Mouse (Mus musculus) limb, embryonic 11.5 days (tissue): ENCODE data around the gene Rxrb. TPM values are rescaled to one million over a fixed set of nuclear protein-coding genes. Genes with fewer than 3 reads are reported as not detected.

Source experiments
- ATAC-seq: fragments of 200-750 bp; cut with Nextera tagmentation; 2 replicates; pipeline ENCODE4 v1.8.0; 2017; ENCODE audit warnings: low read depth; ENCODE audit not compliant: insufficient number of reproducible peaks, low FRiP score, low TSS enrichment
- DNase-seq: peaks from one replicate; pipeline ENCODE4 v3.0.0-alpha.2; 2015; ENCODE audit warnings: low spot score
- H3K27ac ChIP-seq: fragments of 300-500 bp; sonication (generic); replicated peaks from 2 replicates; pipeline ENCODE4 v1.5.1; 2014; ENCODE audit warnings: low read depth, mild to moderate bottlenecking, low read length
- H3K27me3 ChIP-seq: fragments of 300-500 bp; sonication (generic); 2 replicates; pipeline ENCODE4 v1.6.1; 2014; ENCODE audit warnings: mild to moderate bottlenecking, low read length, mixed read lengths; ENCODE audit not compliant: control insufficient read depth, insufficient read depth
- H3K36me3 ChIP-seq: fragments of 300-500 bp; sonication (generic); 2 replicates; pipeline ENCODE4 v1.6.1; 2014; ENCODE audit warnings: mild to moderate bottlenecking, low read length, moderate library complexity, mixed read lengths; ENCODE audit not compliant: control insufficient read depth, insufficient read depth
- H3K4me1 ChIP-seq: fragments of 300-500 bp; sonication (generic); 2 replicates; pipeline ENCODE4 v1.6.1; 2014; ENCODE audit warnings: low read length, mixed read lengths; ENCODE audit not compliant: control insufficient read depth, insufficient read depth
- H3K4me2 ChIP-seq: fragments of 300-500 bp; sonication (generic); 2 replicates; pipeline ENCODE4 v1.6.1; 2014; ENCODE audit warnings: low read depth, mild to moderate bottlenecking, moderate library complexity; ENCODE audit not compliant: severe bottlenecking
- H3K4me3 ChIP-seq: fragments of 300-500 bp; sonication (generic); 2 replicates; pipeline ENCODE4 v1.5.1; 2014; ENCODE audit warnings: low read depth, low read length
- H3K9ac ChIP-seq: fragments of 300-500 bp; sonication (generic); 2 replicates; pipeline ENCODE4 v1.6.1; 2014; ENCODE audit warnings: mild to moderate bottlenecking, low read length
- H3K9me3 ChIP-seq: fragments of 300-500 bp; sonication (generic); 2 replicates; pipeline ENCODE4 v1.6.1; 2016; ENCODE audit warnings: low read length; ENCODE audit not compliant: control insufficient read depth
- WGBS: fragments of 180-500 bp; shearing (Covaris S2); extraction: QIAGEN DNeasy Blood & Tissue Kit; methylation state at CpG from one replicate; pipeline ENCODE4 v1.1.7; 2014; 5-methylcytosine and 5-hydroxymethylcytosine counted together
- polyA plus RNA-seq: library from polyadenylated mRNA; unstranded; fragments of >200 nt; fragmentation: Nextera tagmentation; extraction: Ambion mirVana; gene quantifications from 2 replicates; pipeline ENCODE4 v1.2.1, GENCODE M21; 2014

Gene Rxrb
- polyA plus RNA-seq, 1 experiment from 2014 or later, result 20.5 TPM

DNA sequence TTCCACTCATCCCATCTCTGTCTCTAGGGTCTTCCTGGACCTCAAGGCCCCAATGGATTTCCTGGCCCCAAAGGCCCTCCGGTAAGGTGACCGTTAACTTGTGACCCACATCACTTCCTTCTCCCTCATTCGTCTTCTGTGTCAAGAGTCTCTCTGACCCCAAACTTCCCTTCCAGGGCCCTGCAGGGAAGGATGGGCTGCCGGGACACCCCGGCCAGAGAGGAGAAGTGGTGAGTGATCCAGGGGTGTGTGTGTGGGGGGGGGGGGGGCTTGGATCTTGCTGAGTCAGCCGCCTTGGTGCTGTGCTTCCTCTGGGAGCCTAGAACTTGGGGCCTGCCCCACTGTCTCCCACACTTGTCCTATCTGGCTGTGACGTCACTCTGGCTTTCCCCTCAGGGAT, 25.6 kb downstream of the Rxrb start:
- Histone ChIP-seq H3K4me1 (no peaks in the 10 kb centered on the region), H3K27ac (no peak overlapping the region), H3K36me3 (no peaks in the 10 kb centered on the region), H3K27me3 (no peaks in the 10 kb centered on the region), H3K4me2 (no peak overlapping the region), H3K9me3 (no peaks in the 10 kb centered on the region), H3K9ac (no peak overlapping the region), H3K4me3 (no peak overlapping the region)
- 73% methylated on average over 7 of the region's 7 CpGs for WGBS
- ATAC-seq (no peak), DNase-seq (no peak)

DNA sequence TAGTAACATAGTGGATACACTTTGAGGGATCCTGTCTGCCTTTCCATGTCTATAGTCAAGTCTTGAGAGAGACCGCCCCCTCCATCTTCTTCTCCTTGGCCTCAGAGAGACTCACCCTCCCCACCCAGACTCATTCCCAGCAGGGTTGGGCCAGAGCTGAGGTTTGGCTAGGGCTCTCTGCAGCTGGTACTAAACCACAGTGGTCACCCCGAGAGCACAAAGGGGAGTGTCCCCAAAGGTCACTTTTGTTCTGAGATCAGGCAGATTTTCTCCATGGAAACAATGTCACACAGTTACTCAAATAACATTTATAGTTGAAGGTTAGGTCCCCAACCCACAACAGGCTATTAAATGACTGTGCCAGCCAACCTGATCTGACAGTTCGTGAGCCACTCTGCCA, 37.3 kb downstream of the Rxrb start:
- Histone ChIP-seq H3K36me3 (no peaks in the 10 kb centered on the region), H3K4me3 (no peak overlapping the region), H3K27me3 (no peaks in the 10 kb centered on the region), H3K27ac (no peak overlapping the region), H3K9me3 (no peaks in the 10 kb centered on the region), H3K9ac (no peak overlapping the region), H3K4me2 (no peak overlapping the region), H3K4me1 (no peaks in the 10 kb centered on the region)
- DNase-seq, result no peak
- whole genome bisulfite sequencing, result 55% methylated on average over 3 of the region's 3 CpGs
- ATAC-seq, result no peak

DNA sequence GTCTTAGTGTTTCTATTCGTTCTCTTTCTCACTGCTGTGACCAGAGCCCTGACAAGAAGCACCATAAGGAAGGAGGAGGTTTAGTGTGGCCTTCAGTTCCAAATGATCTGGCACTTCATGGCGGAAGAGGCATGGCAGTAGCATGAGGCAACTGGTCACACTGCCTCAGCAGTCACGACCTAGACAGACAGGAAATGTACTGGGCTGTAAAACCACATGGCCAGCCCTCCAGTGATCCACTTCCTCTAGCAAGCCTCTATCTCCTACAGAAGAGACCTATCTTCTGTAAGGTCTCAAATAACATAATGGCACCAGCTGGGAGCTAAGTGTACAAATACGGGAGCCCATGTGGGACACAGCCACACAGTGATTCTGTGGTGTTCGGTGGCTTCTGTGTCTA, 40.5 kb downstream of the Rxrb start:
- 67% methylated on average over 5 of the region's 5 CpGs for WGBS
- Histone ChIP-seq H3K9me3 (no peaks in the 10 kb centered on the region), H3K27ac (no peak overlapping the region), H3K9ac (no peak overlapping the region), H3K4me2 (no peak overlapping the region), H3K4me1 (no peaks in the 10 kb centered on the region), H3K36me3 (no peaks in the 10 kb centered on the region), H3K27me3 (peaks cover 10% of the 10 kb centered on the region; the same call in 1 of the 2 replicates), H3K4me3 (no peak overlapping the region)
- ATAC-seq (no peak), DNase-seq (no peak)

DNA sequence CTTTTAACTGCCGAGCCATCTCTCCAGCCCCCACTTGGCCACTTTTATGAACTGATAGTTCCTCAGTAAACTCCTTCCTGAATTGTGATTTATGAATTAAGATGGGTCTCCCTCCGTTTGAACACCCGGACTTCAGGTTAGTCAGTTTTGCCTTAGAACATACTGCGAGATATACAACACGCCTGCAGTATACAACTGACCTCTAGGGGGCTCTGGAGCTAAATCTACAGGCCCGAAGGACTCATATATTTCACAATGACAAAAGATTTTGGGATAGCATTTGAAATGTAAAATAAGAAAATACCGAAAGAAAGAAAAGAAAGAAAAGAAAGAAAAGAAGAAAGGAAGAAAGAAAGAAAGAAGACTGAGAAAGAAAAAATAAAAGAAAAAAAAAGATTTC, 43.7 kb downstream of the Rxrb start:
- ATAC-seq, result no peak
- H3K4me2 ChIP-seq, result no peak overlapping the region
- H3K4me1 ChIP-seq, result no peaks in the 10 kb centered on the region
- no peaks in the 10 kb centered on the region for H3K9me3 ChIP-seq
- no peaks in the 10 kb centered on the region for H3K36me3 ChIP-seq
- H3K4me3 ChIP-seq, result no peak overlapping the region
- peak; percentile 78 for DNase-seq
- 38% methylated on average over 7 of the region's 7 CpGs for WGBS
- peaks cover 12% of the 10 kb centered on the region; the same call in 1 of the 2 replicates for H3K27me3 ChIP-seq
- no peak overlapping the region for H3K9ac ChIP-seq
- H3K27ac ChIP-seq, result no peak overlapping the region

DNA sequence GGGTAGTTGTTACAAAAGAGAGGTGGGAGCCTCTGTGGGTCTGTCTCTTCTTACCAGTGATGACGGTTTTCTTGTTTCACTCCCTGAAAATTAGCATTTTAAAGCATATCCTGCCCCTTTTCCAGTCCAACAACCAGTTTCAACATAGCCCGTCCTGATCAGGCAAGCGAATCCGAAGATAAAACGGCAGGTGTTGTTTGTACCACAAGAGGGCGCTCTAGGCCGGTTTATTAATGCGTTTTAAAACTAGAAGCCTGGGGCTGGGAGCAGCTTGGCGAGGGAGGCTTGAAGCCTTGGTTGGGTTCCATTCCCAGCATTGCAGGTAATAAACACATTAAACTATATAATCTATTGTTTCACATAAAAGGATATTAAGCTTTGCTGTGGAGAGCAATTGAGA, 45.9 kb downstream of the Rxrb start:
- Histone ChIP-seq H3K27ac (no peak overlapping the region), H3K27me3 (peaks cover 12% of the 10 kb centered on the region; the same call in 1 of the 2 replicates), H3K4me1 (no peaks in the 10 kb centered on the region), H3K4me2 (no peak overlapping the region), H3K9me3 (no peaks in the 10 kb centered on the region), H3K9ac (no peak overlapping the region), H3K4me3 (no peak overlapping the region), H3K36me3 (no peaks in the 10 kb centered on the region)
- ATAC-seq (no peak), DNase-seq (peak; percentile 87)
- 3% methylated on average over 9 of the region's 9 CpGs for WGBS

DNA sequence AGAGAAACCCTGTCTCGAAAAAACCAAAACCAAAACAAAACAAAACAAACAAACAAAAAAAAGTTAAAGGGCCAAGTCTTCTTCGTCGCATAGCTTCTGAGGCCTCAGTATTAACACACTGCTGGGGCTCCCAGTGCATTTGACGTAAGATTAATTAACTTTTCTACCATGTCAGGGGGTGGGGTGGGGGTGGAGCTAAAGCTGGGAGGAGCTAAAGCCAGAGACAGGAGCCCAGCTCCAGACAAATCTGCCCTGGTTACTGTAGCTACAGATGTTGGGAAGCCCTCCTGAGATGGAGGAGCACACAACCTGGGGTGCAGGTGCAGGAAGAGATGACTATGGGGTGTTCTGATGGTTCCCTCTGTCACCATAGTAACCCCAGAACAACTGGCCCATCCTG, 46.5 kb downstream of the Rxrb start:
- WGBS, result 68% methylated on average over 4 of the region's 4 CpGs

DNA sequence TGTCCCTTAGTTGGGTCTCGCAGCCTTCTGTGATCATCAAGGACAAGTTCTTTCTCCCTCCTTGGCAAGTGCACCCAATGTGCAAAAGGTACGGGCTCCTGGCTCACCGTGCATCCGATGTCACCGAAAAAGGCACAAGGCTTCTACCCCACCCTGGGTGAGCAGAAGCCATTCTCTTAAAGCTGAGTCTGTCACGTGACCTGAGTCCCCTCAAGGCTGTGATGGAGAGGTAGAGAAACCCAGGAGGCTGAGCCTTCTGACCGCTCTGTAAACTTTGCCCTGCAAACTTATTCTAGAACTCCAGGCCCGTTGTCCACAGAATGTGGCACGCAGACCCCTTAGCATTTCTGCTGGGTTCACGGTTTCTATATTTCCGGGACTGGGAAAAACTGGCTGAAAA, 47.4 kb downstream of the Rxrb start:
- no peak overlapping the region for H3K9ac ChIP-seq
- no peaks in the 10 kb centered on the region for H3K4me1 ChIP-seq
- 89% methylated on average over 11 of the region's 11 CpGs for WGBS
- H3K27ac ChIP-seq, result no peak overlapping the region
- no peak overlapping the region for H3K4me2 ChIP-seq
- H3K36me3 ChIP-seq, result no peaks in the 10 kb centered on the region
- H3K9me3 ChIP-seq, result no peaks in the 10 kb centered on the region
- H3K27me3 ChIP-seq, result peaks cover 12% of the 10 kb centered on the region; the same call in 1 of the 2 replicates
- ATAC-seq (no peak), DNase-seq (no peak)
- H3K4me3 ChIP-seq, result no peak overlapping the region

More for the DNA sequence above, 46.5 kb downstream of the Rxrb start:
- Histone ChIP-seq H3K4me1 (no peaks in the 10 kb centered on the region), H3K27ac (no peak overlapping the region), H3K27me3 (peaks cover 12% of the 10 kb centered on the region; the same call in 1 of the 2 replicates), H3K4me2 (no peak overlapping the region), H3K9me3 (no peaks in the 10 kb centered on the region), H3K36me3 (no peaks in the 10 kb centered on the region), H3K4me3 (no peak overlapping the region), H3K9ac (no peak overlapping the region)
- ATAC-seq, result no peak
- DNase-seq, result no peak

DNA sequence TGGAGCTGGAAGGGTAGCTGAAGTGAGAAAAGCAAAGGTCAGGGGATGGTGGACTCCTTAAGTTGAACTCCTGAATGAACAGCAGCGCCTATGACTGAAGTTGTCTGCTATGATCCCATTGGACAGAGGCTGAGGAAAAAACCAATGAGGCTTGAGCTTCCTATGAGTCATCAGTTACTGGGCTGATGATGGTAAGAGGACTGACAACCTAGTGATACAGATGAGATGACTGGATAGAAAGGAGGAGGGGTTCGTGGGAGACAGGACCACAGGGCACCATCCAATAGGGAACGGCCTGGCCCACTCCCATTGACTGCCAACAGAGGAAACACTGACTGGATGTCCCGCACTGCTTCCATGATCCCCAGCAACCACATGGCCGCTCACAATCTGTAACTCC, 48.0 kb downstream of the Rxrb start:
- H3K9me3 ChIP-seq, result no peaks in the 10 kb centered on the region
- DNase-seq, result no peak

DNA sequence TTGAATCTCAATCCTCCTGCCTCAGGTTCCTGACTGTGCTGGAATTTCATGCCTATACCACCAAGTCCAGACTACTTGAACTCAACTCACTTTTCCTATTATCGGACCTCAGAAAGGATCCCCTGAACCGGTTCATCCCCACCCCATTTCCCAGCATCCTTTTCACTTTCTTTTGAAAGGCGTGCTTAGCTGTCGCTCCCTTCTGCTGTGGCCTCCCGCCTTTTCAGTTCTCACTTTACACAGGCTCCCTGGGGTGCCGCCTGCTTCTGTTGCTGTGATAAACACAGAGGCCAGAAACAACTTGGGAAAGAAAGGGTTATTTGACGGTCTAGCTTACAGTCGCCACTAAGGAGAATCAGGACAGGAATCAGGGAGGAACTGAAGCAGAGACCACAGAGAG, 51.5 kb downstream of the Rxrb start:
- H3K4me1 ChIP-seq, result no peaks in the 10 kb centered on the region
- H3K36me3 ChIP-seq, result no peaks in the 10 kb centered on the region
- H3K4me3 ChIP-seq, result no peak overlapping the region
- no peak overlapping the region for H3K4me2 ChIP-seq
- DNase-seq (no peak), ATAC-seq (no peak)
- no peak overlapping the region for H3K9ac ChIP-seq
- H3K27me3 ChIP-seq, result no peaks in the 10 kb centered on the region
- H3K27ac ChIP-seq, result no peak overlapping the region
- no peaks in the 10 kb centered on the region for H3K9me3 ChIP-seq
- WGBS, result 8% methylated on average over 8 of the region's 8 CpGs

More for the DNA sequence above, 48.0 kb downstream of the Rxrb start:
- no peak for ATAC-seq
- peaks cover 12% of the 10 kb centered on the region; the same call in 1 of the 2 replicates for H3K27me3 ChIP-seq
- no peak overlapping the region for H3K4me3 ChIP-seq
- H3K4me2 ChIP-seq, result no peak overlapping the region
- H3K36me3 ChIP-seq, result no peaks in the 10 kb centered on the region
- no peaks in the 10 kb centered on the region for H3K4me1 ChIP-seq
- WGBS, result 21% methylated on average over 5 of the region's 5 CpGs
- H3K9ac ChIP-seq, result no peak overlapping the region
- no peak overlapping the region for H3K27ac ChIP-seq
